Mouse (Mus musculus) hindbrain, postnatal 0 days (tissue): ENCODE measurements around the gene Tmtc4. TPM values are rescaled to one million over a fixed set of nuclear protein-coding genes. Genes with fewer than 3 reads are reported as not detected.

Experiments used
- ATAC-seq: fragments of 200-750 bp; cut with Nextera tagmentation; 2 replicates; pipeline ENCODE4 v1.8.0; 2017; ENCODE audit warnings: mild to moderate bottlenecking, moderate TSS enrichment, moderate library complexity
- DNase-seq: peaks from one replicate; pipeline ENCODE4 v3.0.0-alpha.2; 2015; ENCODE audit warnings: low spot score
- H3K27ac ChIP-seq: fragments of 300-500 bp; sonication (generic); 2 replicates; pipeline ENCODE4 v1.5.1; 2014; ENCODE audit warnings: mild to moderate bottlenecking
- H3K27me3 ChIP-seq: fragments of 300-500 bp; sonication (generic); 2 replicates; pipeline ENCODE4 v1.6.1; 2014; ENCODE audit warnings: low read length, mixed read lengths; ENCODE audit not compliant: insufficient read depth
- H3K36me3 ChIP-seq: fragments of 300-500 bp; sonication (generic); 2 replicates; pipeline ENCODE4 v1.6.1; 2014; ENCODE audit warnings: low read length, mixed read lengths; ENCODE audit not compliant: insufficient read depth
- H3K4me1 ChIP-seq: fragments of 300-500 bp; sonication (generic); 2 replicates; pipeline ENCODE4 v1.6.1; 2014; ENCODE audit warnings: antibody characterized with exemption, low read length, mixed read lengths; ENCODE audit not compliant: insufficient read depth
- H3K4me2 ChIP-seq: fragments of 300-500 bp; sonication (generic); 2 replicates; pipeline ENCODE4 v1.6.1; 2014; ENCODE audit warnings: low read depth, mild to moderate bottlenecking, low read length, moderate library complexity, mixed read lengths
- H3K4me3 ChIP-seq: fragments of 300-500 bp; sonication (generic); 2 replicates; pipeline ENCODE4 v1.5.1; 2014; ENCODE audit warnings: low read length
- H3K9ac ChIP-seq: fragments of 300-500 bp; sonication (generic); replicated peaks from 2 replicates; pipeline ENCODE4 v1.6.1; 2014; ENCODE audit warnings: mild to moderate bottlenecking, low read length, moderate library complexity, mixed read lengths
- H3K9me3 ChIP-seq: fragments of 300-500 bp; sonication (generic); 2 replicates; pipeline ENCODE4 v1.6.1; 2016; ENCODE audit warnings: low read length, mixed read lengths
- CTCF ChIP-seq: IDR thresholded peaks from 2 replicates; pipeline ENCODE4 v1.5.1; 2016; ENCODE audit warnings: antibody characterized with exemption, control low read depth, low read depth
- WGBS: fragments of 180-500 bp; shearing (Covaris S2); extraction: QIAGEN DNeasy Blood & Tissue Kit; methylation state at CpG from one replicate; pipeline ENCODE4 v1.1.7; 2014; 5-methylcytosine and 5-hydroxymethylcytosine counted together
- polyA plus RNA-seq: library from polyadenylated mRNA; unstranded; fragments of >200 nt; fragmentation: Nextera tagmentation; extraction: Ambion mirVana; gene quantifications from 2 replicates; pipeline ENCODE4 v1.2.1, GENCODE M21; 2015
- total RNA-seq: library from RNA; depleted of rRNA; stranded (reverse); fragments of >200 nt; gene quantifications from 2 replicates; pipeline ENCODE4 v1.2.3, GENCODE M21; 2014; rRNA removed

Gene Tmtc4
- total RNA-seq (27.6 and 105 TPM in 2 replicates), polyA plus RNA-seq (30.4 and 31.1 TPM in 2 replicates)

DNA sequence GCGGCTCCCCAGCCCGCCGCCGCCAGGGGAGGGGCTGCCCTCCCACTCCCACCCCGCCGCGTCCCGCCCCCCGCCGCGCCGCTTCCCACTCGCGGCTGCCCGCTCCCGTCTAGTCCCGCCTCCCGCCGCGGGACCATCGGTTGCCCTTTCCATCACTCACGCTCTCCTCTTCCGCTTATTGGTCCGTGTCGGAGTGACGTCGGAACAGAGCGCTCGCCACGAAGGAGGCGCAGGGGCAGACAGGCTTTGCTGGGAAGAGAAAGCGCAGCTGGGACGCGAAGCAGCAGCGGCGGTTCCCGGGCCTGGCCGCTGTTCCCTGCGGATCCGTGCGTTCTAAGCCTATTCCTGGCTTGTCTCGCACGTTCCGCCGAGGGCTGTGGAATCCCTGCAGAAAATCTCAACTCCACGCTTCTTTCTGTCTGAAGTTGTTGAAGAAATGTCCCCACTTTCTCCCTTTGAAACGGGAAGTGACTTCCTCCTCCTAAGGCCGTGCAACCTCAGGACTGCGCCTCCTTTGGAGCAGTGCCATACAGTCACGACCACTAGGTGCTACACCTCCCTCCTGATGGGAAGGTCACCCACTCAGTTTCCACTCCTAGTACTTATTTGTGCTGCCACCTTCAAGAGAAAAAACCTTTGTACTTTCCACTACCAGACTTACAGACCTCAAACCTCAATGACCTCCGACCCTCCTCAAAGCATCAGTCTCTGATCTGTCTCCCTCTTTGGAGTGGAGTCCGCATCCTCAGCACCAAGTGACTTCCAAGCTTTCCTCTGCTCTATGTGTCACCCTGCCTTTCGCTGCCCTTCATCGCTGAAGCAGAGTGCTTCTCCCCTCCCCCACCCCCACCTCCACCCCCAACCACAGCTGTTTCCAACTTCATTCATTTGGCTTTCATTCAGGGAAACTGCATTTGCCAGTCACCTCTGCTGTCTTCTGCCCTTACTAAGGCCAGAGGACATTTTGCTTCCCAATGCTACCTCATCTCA lies at the start of gene Tmtc4:
Tmtc4 (minus strand) TSS at position 810 of the 990 bp plus-strand sequence.
- peak; percentile 98 for DNase-seq
- H3K36me3 ChIP-seq, result no peaks in the 10 kb centered on the region
- TF ChIP-seq CTCF, result peak; percentile 57
- no peaks in the 10 kb centered on the region for H3K27me3 ChIP-seq
- H3K9ac ChIP-seq, result peak within 1 kb of the TSS; percentile 80
- WGBS, result under 1% methylated on average over 50 of the region's 54 CpGs
- peak within 1 kb of the TSS; percentile 82 for H3K4me3 ChIP-seq
- peak within 1 kb of the TSS; percentile 95 for H3K27ac ChIP-seq
- H3K9me3 ChIP-seq, result no peaks in the 10 kb centered on the region
- peaks cover 13% of the 10 kb centered on the region; the same call in 1 of the 2 replicates for H3K4me1 ChIP-seq
- peak within 1 kb of the TSS; percentile 86 for H3K4me2 ChIP-seq
- peak; percentile 99 for ATAC-seq

DNA sequence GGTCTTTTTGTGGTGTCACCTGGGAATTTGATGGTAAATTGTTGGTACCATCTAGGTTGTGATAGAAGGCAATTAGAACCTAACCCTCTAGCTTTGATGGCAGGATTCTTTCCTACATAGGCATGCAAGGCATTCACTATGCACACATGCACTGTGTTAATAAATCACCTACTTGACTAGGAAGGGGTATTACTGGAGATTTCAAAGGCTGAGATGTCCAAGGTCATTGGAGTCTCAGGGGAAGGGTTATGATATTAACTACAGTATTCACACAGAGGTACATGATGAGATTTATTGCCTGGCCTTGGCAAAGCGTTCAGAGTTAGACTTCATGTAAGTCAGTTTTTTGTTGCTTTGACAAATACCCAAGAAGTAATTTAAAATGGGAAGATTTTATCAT lies 48.6 kb upstream of the Tmtc4 start:
- TF ChIP-seq CTCF, result no peak
- no peaks in the 10 kb centered on the region for H3K36me3 ChIP-seq
- ATAC-seq, result no peak
- H3K9me3 ChIP-seq, result no peaks in the 10 kb centered on the region; the same call in 1 of the 2 replicates
- no peak overlapping the region for H3K4me3 ChIP-seq
- no peak for DNase-seq
- H3K27ac ChIP-seq, result no peak overlapping the region
- H3K4me2 ChIP-seq, result no peak overlapping the region
- 82% methylated on average over 1 of the region's 1 CpGs for WGBS
- H3K9ac ChIP-seq, result no peak overlapping the region
- no peaks in the 10 kb centered on the region for H3K27me3 ChIP-seq
- no peaks in the 10 kb centered on the region for H3K4me1 ChIP-seq

GRCm38 (mm10) chr14:123027876-123028275 lies 44.0 kb upstream of the Tmtc4 start:
- Histone ChIP-seq H3K9ac (no peak overlapping the region), H3K27me3 (no peaks in the 10 kb centered on the region), H3K4me1 (no peaks in the 10 kb centered on the region), H3K27ac (no peak overlapping the region), H3K9me3 (no peaks in the 10 kb centered on the region; the same call in 1 of the 2 replicates), H3K36me3 (no peaks in the 10 kb centered on the region), H3K4me2 (no peak overlapping the region), H3K4me3 (no peak overlapping the region)
- WGBS, result 42% methylated on average over 2 of the region's 2 CpGs
- ATAC-seq (no peak), DNase-seq (peak; percentile 8)
- TF ChIP-seq CTCF, result no peak

DNA sequence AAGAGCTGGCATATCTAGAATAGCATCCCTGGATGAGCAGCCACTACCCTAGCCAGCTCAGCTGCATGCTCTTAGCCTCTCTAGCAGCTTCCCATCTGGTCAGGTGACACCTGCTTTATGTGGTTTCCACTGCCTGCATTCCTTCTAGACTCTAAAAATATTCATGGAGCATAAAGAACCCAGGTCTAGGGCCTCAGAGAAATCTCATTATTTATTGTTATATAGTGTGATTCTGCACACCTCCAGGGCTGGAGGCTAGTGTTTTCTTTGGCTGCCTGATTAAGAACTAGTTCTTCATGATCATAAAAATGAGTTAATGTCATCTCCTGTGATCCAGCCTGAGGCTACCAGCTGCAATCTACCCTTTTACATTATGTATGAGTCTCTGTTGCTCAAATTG lies 39.1 kb upstream of the Tmtc4 start:
- H3K9me3 ChIP-seq, result no peaks in the 10 kb centered on the region
- no peak for TF ChIP-seq CTCF
- no peaks in the 10 kb centered on the region for H3K27me3 ChIP-seq
- DNase-seq (no peak), ATAC-seq (no peak)
- no peak overlapping the region for H3K9ac ChIP-seq
- no peak overlapping the region for H3K27ac ChIP-seq
- H3K36me3 ChIP-seq, result no peaks in the 10 kb centered on the region
- no peaks in the 10 kb centered on the region for H3K4me1 ChIP-seq
- no peak overlapping the region for H3K4me3 ChIP-seq
- no peak overlapping the region for H3K4me2 ChIP-seq

- Histone ChIP-seq H3K27ac (no peak overlapping the region), H3K9ac (no peak overlapping the region), H3K9me3 (no peaks in the 10 kb centered on the region), H3K27me3 (no peaks in the 10 kb centered on the region), H3K4me1 (no peaks in the 10 kb centered on the region), H3K36me3 (no peaks in the 10 kb centered on the region), H3K4me2 (no peak overlapping the region), H3K4me3 (no peak overlapping the region)
- 89% methylated on average over 1 of the region's 1 CpGs for WGBS
- DNase-seq (no peak), ATAC-seq (no peak)
- no peak for TF ChIP-seq CTCF
Measured at GRCm38 (mm10) chr14:123016310-123016709, 32.5 kb upstream of the Tmtc4 start.

DNA sequence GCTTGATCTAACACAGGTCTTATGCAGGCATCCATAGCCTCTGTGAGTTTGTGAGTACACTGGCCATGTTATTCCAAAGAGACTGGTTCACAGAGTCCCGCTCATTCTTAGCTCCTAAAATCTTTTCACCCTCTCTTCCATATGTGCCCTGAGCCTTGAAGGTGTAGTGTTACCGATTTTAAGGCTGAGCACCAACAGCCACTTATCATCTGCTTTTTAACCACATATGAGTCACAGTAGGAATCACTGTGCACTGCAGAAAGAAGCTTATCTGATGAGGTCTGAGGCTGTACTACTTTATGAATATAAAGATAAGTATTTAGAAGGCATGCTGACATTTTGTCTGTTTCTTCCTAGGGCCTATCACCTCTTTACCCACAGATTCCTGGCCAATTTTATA lies 31.9 kb upstream of the Tmtc4 start:
- no peaks in the 10 kb centered on the region for H3K36me3 ChIP-seq
- H3K4me3 ChIP-seq, result no peak overlapping the region
- H3K27ac ChIP-seq, result no peak overlapping the region
- no peak overlapping the region for H3K9ac ChIP-seq
- no peak overlapping the region for H3K4me2 ChIP-seq
- TF ChIP-seq CTCF, result no peak
- no peak for ATAC-seq
- H3K27me3 ChIP-seq, result no peaks in the 10 kb centered on the region
- H3K4me1 ChIP-seq, result no peaks in the 10 kb centered on the region
- no peaks in the 10 kb centered on the region for H3K9me3 ChIP-seq
- 93% methylated on average over 2 of the region's 2 CpGs for WGBS
- no peak for DNase-seq
